Mouse (Mus musculus) ES-CJ7 (cell line): ENCODE data around the gene Copb1.
"Not testable (repeated sequence)": the region's sequence is repeated elsewhere in the genome, so short reads cannot be mapped to it uniquely, and the experiment has no call there.

Experiments used
- DNase-seq: peaks from one replicate; pipeline ENCODE4 v3.0.0; 2011; ENCODE audit warnings: low read depth, low spot score

Copb1 gene

GRCm38 (mm10) chr7:114216908-114217307, 37.6 kb downstream of the Copb1 start:
- DNase-seq: no peak

- no peak for DNase-seq
These were observed 40.1 kb downstream of the Copb1 start for GRCm38 (mm10) chr7:114214385-114214784.

GRCm38 (mm10) chr7:114213537-114213936, 41.0 kb downstream of the Copb1 start:
- DNase-seq: peak; percentile 29

GRCm38 (mm10) chr7:114210618-114211017, 43.9 kb downstream of the Copb1 start:
- DNase-seq: no peak

- no peak for DNase-seq
These were observed 44.7 kb downstream of the Copb1 start for GRCm38 (mm10) chr7:114209841-114210240.

- DNase-seq: no peak
These were observed 50.8 kb downstream of the Copb1 start for GRCm38 (mm10) chr7:114203491-114204359.

- DNase-seq: no peak
These were observed 51.5 kb downstream of the Copb1 start for GRCm38 (mm10) chr7:114202972-114203404.

- DNase-seq: no peak
These were observed 53.9 kb downstream of the Copb1 start for GRCm38 (mm10) chr7:114200651-114201050.

- DNase-seq: no peak
These were observed 54.9 kb downstream of the Copb1 start for GRCm38 (mm10) chr7:114199428-114200110.

GRCm38 (mm10) chr7:114198252-114198651, 56.3 kb downstream of the Copb1 start:
- DNase-seq: no peak

- DNase-seq: not testable (repeated sequence)
These were observed 57.9 kb downstream of the Copb1 start for GRCm38 (mm10) chr7:114196588-114196987.

GRCm38 (mm10) chr7:114194788-114195187, 59.7 kb downstream of the Copb1 start:
- DNase-seq: not testable (repeated sequence)

- DNase-seq: no peak
These were observed 60.3 kb downstream of the Copb1 start for GRCm38 (mm10) chr7:114194224-114194623.

GRCm38 (mm10) chr7:114193284-114194067, 61.0 kb downstream of the Copb1 start:
- no peak for DNase-seq

- DNase-seq: peak; percentile 67
These were observed 61.9 kb downstream of the Copb1 start for GRCm38 (mm10) chr7:114192581-114192980.

GRCm38 (mm10) chr7:114183416-114183815, 71.1 kb downstream of the Copb1 start:
- DNase-seq: no peak

- DNase-seq: no peak
These were observed 71.8 kb downstream of the Copb1 start for GRCm38 (mm10) chr7:114182708-114183107.

- DNase-seq: no peak
These were observed 73.1 kb downstream of the Copb1 start for GRCm38 (mm10) chr7:114181391-114181790.

- DNase-seq: no peak
These were observed 77.9 kb downstream of the Copb1 start for GRCm38 (mm10) chr7:114176588-114176987.

GRCm38 (mm10) chr7:114171354-114172097, 83.0 kb downstream of the Copb1 start:
- peak; percentile 48 for DNase-seq

GRCm38 (mm10) chr7:114169996-114170395, 84.5 kb downstream of the Copb1 start:
- no peak for DNase-seq
